Mouse (Mus musculus) midbrain, embryonic 16.5 days (tissue): ENCODE data around the gene Ccdc78. TPM values are rescaled to one million over a fixed set of nuclear protein-coding genes. Genes with fewer than 3 reads are reported as not detected.
"Not testable (repeated sequence)": the region's sequence is repeated elsewhere in the genome, so short reads cannot be mapped to it uniquely, and the experiment has no call there.

Source experiments
- ATAC-seq: fragments of 200-750 bp; cut with Nextera tagmentation; 2 replicates; pipeline ENCODE4 v1.8.0; 2017; ENCODE audit warnings: moderate TSS enrichment
- H3K27ac ChIP-seq: fragments of 300-500 bp; sonication (generic); 2 replicates; pipeline ENCODE4 v1.5.1; 2014; ENCODE audit warnings: mild to moderate bottlenecking, low read length, mixed read lengths
- H3K27me3 ChIP-seq: fragments of 300-500 bp; sonication (generic); 2 replicates; pipeline ENCODE4 v1.6.1; 2014; ENCODE audit warnings: low read depth, low read length, mixed read lengths; ENCODE audit not compliant: control insufficient read depth, insufficient read depth
- H3K36me3 ChIP-seq: fragments of 300-500 bp; sonication (generic); 2 replicates; pipeline ENCODE4 v1.6.1; 2014; ENCODE audit warnings: mild to moderate bottlenecking, low read length, moderate library complexity, mixed read lengths; ENCODE audit not compliant: control insufficient read depth, insufficient read depth
- H3K4me1 ChIP-seq: fragments of 300-500 bp; sonication (generic); 2 replicates; pipeline ENCODE4 v1.6.1; 2014; ENCODE audit warnings: mild to moderate bottlenecking, low read length, mixed read lengths; ENCODE audit not compliant: control insufficient read depth, insufficient read depth
- H3K4me2 ChIP-seq: fragments of 300-500 bp; sonication (generic); 2 replicates; pipeline ENCODE4 v1.6.1; 2014; ENCODE audit warnings: mild to moderate bottlenecking, low read length, mixed read lengths
- H3K4me3 ChIP-seq: fragments of 300-500 bp; sonication (generic); 2 replicates; pipeline ENCODE4 v1.5.1; 2014; ENCODE audit warnings: low read depth, mild to moderate bottlenecking, low read length, moderate library complexity, mixed read lengths
- H3K9ac ChIP-seq: fragments of 300-500 bp; sonication (generic); 2 replicates; pipeline ENCODE4 v1.6.1; 2014; ENCODE audit warnings: low read depth, low read length, mixed read lengths
- H3K9me3 ChIP-seq: fragments of 300-500 bp; sonication (generic); replicated peaks from 2 replicates; pipeline ENCODE4 v1.6.1; 2014; ENCODE audit warnings: mild to moderate bottlenecking, low read length, mixed read lengths; ENCODE audit not compliant: control insufficient read depth, poor library complexity, severe bottlenecking
- WGBS: fragments of 180-500 bp; shearing (Covaris S2); extraction: QIAGEN DNeasy Blood & Tissue Kit; methylation state at CpG from one replicate; pipeline ENCODE4 v1.1.7; 2014; 5-methylcytosine and 5-hydroxymethylcytosine counted together
- polyA plus RNA-seq: library from polyadenylated mRNA; unstranded; fragments of >200 nt; fragmentation: Nextera tagmentation; extraction: Ambion mirVana; gene quantifications from 2 replicates; pipeline ENCODE4 v1.2.1, GENCODE M21; 2015

The Ccdc78 gene
- polyA plus RNA-seq, 1 experiment from 2014 or later = 0.34 TPM

DNA sequence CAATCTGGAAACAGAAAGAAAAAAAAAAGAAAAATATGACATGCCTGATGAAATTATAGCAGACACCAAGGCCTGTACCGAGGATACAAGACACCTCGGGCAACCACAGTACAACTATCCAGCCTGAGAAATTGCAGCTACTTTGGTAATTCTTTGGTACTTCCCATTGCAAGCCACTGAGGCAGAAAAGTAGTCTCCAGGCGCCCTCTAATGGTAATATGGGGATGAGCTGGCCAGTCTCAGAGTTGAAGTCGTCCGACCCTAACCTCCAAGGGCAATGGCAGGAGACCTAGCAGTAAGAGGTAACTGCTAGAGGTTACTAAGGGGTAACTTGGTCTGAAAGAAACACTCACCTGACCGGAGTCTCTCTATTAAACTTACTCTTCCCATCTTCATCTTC lies 14.6 kb downstream of the Ccdc78 start:
- H3K27ac ChIP-seq = no peak overlapping the region
- peaks cover 38% of the 10 kb centered on the region for H3K4me1 ChIP-seq
- H3K36me3 ChIP-seq = no peaks in the 10 kb centered on the region
- WGBS = 8% methylated on average over 6 of the region's 6 CpGs
- H3K9me3 ChIP-seq = no peaks in the 10 kb centered on the region
- H3K9ac ChIP-seq = no peak overlapping the region
- H3K4me3 ChIP-seq = no peak overlapping the region
- no peak for ATAC-seq
- H3K27me3 ChIP-seq = peaks cover 6% of the 10 kb centered on the region
- no peak overlapping the region for H3K4me2 ChIP-seq

DNA sequence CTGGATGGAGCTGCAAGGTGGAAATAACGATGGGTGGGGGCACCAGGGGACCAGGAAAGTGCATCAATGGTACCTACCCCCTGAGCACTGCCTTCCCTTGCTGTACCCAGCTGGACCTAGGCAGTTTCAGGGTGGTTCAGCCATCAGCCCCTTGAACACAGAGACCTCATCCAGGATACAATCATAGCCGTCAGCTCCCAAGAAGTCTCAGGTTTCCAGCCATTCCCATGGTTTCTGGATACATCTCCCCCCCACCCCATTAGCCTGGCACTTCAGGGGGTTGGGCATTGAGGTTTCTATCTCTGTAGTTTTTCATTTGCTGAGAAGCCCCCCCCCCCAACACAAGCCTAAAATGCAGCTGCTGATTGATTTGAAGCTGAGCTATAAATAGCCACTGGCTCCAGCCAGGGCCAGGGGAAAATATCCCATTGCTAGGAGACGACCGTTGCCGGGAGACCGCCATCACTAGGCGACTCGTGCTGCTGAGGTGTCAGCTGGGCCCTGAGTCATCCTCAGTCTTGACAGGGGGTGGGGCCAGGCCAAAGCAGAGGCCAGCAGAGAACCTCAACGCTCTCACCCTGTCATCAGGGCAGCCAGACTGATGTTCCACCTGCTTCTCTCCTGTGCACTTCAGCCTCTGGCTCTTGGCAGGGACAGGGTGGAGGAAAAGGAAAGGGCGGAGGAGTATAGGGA lies 16.6 kb downstream of the Ccdc78 start:
- no peaks in the 10 kb centered on the region for H3K36me3 ChIP-seq
- WGBS = 4% methylated on average over 10 of the region's 10 CpGs
- peak; percentile 93 for ATAC-seq
- H3K27ac ChIP-seq = peak overlapping the region; percentile 94
- H3K9me3 ChIP-seq = no peaks in the 10 kb centered on the region
- peaks cover 25% of the 10 kb centered on the region for H3K4me1 ChIP-seq
- H3K9ac ChIP-seq = peak overlapping the region; percentile 43
- H3K27me3 ChIP-seq = no peaks in the 10 kb centered on the region
- H3K4me2 ChIP-seq = peak overlapping the region; percentile 37
- H3K4me3 ChIP-seq = no peak overlapping the region

DNA sequence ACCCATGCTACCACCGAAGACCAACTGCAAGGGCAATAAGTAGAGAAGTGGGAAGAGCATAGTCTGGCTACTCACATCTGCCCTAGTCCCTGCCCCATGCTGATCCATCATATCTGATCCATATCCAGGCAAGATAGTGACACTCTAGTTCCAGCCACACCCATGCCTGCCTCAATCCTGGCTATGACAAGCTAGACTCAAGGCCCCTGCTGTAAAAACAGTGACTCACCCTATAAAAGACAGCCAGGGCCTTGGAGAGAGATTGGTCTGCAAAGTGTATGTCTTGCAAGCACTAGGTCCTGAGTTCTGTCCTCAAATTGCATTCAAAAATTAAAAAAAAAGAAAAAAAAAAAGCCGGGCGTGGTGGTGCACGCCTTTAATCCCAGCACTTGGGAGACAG lies 20.1 kb downstream of the Ccdc78 start:
- no peak overlapping the region for H3K9ac ChIP-seq
- H3K36me3 ChIP-seq = no peaks in the 10 kb centered on the region
- no peaks in the 10 kb centered on the region for H3K27me3 ChIP-seq
- H3K4me2 ChIP-seq = no peak overlapping the region
- H3K4me1 ChIP-seq = peaks cover 41% of the 10 kb centered on the region
- no peak overlapping the region for H3K27ac ChIP-seq
- WGBS = 89% methylated on average over 4 of the region's 4 CpGs
- no peak for ATAC-seq
- H3K9me3 ChIP-seq = no peaks in the 10 kb centered on the region
- H3K4me3 ChIP-seq = no peak overlapping the region

DNA sequence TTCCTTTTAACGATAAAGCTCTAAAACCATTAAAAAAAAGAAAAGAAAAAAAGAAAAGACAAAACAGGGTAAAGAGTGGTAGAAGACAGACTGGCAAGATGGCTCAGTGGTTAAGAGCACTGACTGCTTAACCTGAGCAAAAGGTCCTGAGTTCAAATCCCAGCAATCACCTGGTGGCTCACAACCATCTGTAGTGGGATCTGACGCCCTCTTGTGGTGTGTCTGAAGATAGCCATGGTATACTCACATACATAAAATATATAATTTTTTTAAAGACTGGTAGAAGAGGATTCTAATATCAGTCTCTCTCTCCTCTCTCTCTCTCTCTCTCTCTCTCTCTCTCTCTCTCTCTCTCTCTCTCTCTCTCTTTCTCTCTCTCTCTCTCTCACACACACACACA lies 21.1 kb downstream of the Ccdc78 start:
- not testable (repeated sequence) for H3K4me3 ChIP-seq, H3K9ac ChIP-seq, H3K27ac ChIP-seq, H3K27me3 ChIP-seq, H3K9me3 ChIP-seq, ATAC-seq, H3K36me3 ChIP-seq, H3K4me2 ChIP-seq
- peaks cover 40% of the 10 kb centered on the region for H3K4me1 ChIP-seq
- 44% methylated on average over 2 of the region's 2 CpGs for WGBS

DNA sequence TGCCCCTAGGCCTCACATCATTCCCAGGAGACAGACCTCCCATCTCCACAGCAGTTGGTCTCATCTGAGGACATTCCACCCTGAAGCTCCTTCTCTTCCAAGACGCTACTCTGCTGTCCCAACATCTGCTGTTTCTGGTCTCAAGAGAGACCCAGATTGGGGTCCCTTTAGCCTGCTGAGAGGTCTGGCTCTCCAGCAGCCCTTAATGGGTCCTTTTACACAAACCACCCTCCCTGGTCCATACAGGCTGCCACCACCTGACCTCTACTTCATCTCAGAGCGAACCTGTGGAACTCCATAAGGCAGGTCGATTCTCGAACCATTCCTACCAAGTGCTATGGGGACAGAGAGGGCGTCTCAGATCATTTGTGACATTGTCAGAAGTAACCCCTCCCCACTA lies 21.6 kb downstream of the Ccdc78 start:
- no peaks in the 10 kb centered on the region for H3K9me3 ChIP-seq
- peak overlapping the region; percentile 98 for H3K9ac ChIP-seq
- H3K4me1 ChIP-seq = peaks cover 40% of the 10 kb centered on the region
- peak overlapping the region; percentile 99 for H3K27ac ChIP-seq
- peak overlapping the region; percentile 93 for H3K4me3 ChIP-seq
- WGBS = 27% methylated on average over 5 of the region's 5 CpGs
- no peaks in the 10 kb centered on the region for H3K36me3 ChIP-seq
- no peak for ATAC-seq
- H3K4me2 ChIP-seq = peak overlapping the region; percentile 100
- H3K27me3 ChIP-seq = no peaks in the 10 kb centered on the region

DNA sequence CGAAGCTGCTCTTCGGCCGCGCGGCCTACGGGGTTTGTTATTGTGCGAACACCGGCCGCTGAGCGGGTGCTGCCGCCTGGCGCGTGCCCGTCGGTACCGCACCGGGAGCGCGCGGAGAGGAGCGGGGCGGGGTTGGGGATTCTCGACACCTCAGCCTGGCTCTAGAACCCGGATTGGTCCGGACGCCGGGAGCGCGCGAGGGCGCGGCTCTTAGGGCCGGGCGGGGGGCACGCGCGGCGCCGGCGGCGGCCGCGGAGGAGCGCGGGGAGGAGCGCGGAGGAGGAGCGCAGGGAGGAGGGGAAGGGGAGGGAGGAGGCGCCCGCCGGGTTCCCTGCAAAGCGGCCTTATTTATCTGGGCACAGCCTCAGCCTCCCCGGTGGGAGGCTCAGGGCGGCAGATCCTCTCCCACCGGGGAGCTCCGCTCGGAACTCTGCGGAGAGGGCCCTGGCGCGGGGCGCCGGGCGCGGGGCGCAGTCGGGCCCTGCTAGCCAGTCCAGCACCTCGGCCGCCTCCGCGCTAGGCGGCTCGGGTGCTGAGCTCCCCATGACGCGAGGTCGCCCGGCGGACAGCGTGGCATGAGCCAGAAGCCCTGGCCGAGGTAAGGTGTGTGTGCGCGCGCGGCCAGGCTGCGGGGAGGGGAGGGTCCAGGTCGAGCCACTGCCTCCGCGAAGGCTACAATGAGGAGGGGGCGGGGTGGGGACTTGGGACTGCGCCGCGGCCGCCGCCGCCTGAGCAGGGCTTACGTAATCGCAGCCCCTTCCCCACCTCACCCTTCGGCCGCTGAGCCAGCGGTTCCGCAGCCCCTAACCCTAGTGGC lies 22.6 kb downstream of the Ccdc78 start, which contains the start of gene Fbxl16:
Gene Fbxl16 (plus strand): TSS at position 297 of the 817 bp plus-strand sequence.
- Histone ChIP-seq H3K4me2 (peak within 1 kb of the TSS; percentile 100), H3K27me3 (no peaks in the 10 kb centered on the region), H3K36me3 (no peaks in the 10 kb centered on the region), H3K9ac (peak within 1 kb of the TSS; percentile 98), H3K4me3 (peak within 1 kb of the TSS; percentile 93), H3K9me3 (no peaks in the 10 kb centered on the region), H3K27ac (peak within 1 kb of the TSS; percentile 99), H3K4me1 (peaks cover 36% of the 10 kb centered on the region)
- WGBS = under 1% methylated on average over 84 of the region's 100 CpGs
- peak; percentile 85 for ATAC-seq

DNA sequence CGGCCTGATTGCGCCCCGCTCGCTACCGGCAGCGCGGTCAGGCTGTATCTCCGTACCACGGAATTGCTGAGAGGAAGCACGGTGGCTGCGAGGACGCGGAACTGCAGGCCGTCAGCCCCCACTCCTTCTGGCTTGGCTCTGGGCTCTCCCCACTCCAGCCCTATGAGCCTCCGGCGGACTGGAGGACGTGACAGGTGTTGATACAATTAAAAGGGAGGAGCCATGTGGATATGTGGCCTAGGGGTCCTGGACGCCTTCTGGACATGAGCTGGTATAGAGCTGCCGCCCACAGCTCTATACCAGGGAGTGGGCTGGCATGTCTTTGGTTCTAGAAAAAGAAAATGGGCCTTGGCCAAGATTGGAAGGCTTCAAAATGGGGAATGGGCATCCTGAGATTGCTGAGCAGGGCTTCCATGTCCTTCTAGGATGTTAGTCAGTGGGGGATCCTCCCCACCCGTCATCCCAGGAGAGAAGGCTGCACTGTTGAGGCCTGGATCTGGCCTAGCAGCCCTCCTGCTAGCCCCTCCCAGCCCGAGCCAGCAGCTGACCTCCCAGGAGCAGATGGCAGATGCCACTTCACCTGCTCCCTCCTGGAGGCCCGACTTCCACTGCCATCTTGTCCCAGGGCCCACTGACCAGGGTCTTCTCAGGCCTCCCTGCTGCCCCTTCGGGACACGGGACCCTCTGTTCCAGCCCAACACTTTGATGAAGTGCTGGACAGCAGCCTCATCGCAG lies 23.4 kb downstream of the Ccdc78 start:
- H3K27me3 ChIP-seq = no peaks in the 10 kb centered on the region
- H3K9me3 ChIP-seq = no peaks in the 10 kb centered on the region
- peak overlapping the region; percentile 99 for H3K27ac ChIP-seq
- peaks cover 36% of the 10 kb centered on the region for H3K4me1 ChIP-seq
- H3K4me2 ChIP-seq = peak overlapping the region; percentile 100
- peak; percentile 52 for ATAC-seq
- peak overlapping the region; percentile 93 for H3K4me3 ChIP-seq
- no peaks in the 10 kb centered on the region for H3K36me3 ChIP-seq
- WGBS = 2% methylated on average over 24 of the region's 25 CpGs
- H3K9ac ChIP-seq = peak overlapping the region; percentile 98

DNA sequence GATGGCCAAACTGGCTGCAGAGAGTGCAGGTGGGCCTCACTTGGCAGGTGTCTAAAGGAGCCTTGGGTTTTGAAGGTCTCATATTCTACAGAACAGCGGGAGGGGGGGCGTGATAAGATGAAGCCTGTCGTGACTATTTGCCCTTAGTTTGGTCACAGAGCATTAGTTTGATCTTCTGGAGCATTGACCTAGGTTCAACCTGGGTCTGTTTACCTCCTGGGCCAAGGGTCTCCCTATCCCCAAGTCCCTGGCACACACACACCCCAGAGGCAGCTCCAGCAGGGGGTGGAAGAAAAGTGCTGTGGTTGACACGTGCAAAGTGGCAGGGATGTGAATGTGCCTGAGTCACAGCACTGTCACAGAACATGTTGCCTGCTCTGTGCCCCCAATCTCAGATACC lies 24.5 kb downstream of the Ccdc78 start:
- Histone ChIP-seq H3K4me1 (peaks cover 36% of the 10 kb centered on the region), H3K4me3 (peak overlapping the region; percentile 93; the same call in 1 of the 2 replicates), H3K27me3 (no peaks in the 10 kb centered on the region), H3K36me3 (no peaks in the 10 kb centered on the region), H3K4me2 (peak overlapping the region; percentile 100), H3K27ac (no peak overlapping the region), H3K9me3 (no peaks in the 10 kb centered on the region), H3K9ac (peak overlapping the region; percentile 98; the same call in 1 of the 2 replicates)
- ATAC-seq = no peak
- WGBS = 74% methylated on average over 4 of the region's 4 CpGs
